Mouse (Mus musculus): ENCODE measurements around the gene Cabin1. TPM values are rescaled to one million over a fixed set of nuclear protein-coding genes. Genes with fewer than 3 reads are reported as not detected.

Gene Cabin1
- polyA plus RNA-seq, 1 experiment from 2014 or later, result 34.5 TPM

- no peak overlapping the region for H3K4me3 ChIP-seq (ENCODE audit: low read depth, low read length)
- H3K36me3 ChIP-seq (ENCODE audit: insufficient read depth, low read length), result no peaks in the 10 kb centered on the region
- H3K27ac ChIP-seq (ENCODE audit: low read length), result no peak overlapping the region
- H3K4me2 ChIP-seq (replicated peaks; ENCODE audit: low read depth, low read length), result no peak overlapping the region
- H3K9me3 ChIP-seq (ENCODE audit: low read length), result no peaks in the 10 kb centered on the region
- H3K9ac ChIP-seq (replicated peaks; ENCODE audit: low read depth), result no peak overlapping the region
- peaks cover 9% of the 10 kb centered on the region; the same call in 1 of the 2 replicates for H3K4me1 ChIP-seq (ENCODE audit: insufficient read depth, low read depth, low read length)
- WGBS, result 70% methylated on average over 9 of the region's 9 CpGs
- no peak for ATAC-seq
- H3K27me3 ChIP-seq (replicated peaks; ENCODE audit: insufficient read depth, low read length), result no peaks in the 10 kb centered on the region
- TF ChIP-seq CTCF (IDR thresholded peaks at IDR 0.05) (no peak), EP300 (IDR thresholded peaks at IDR 0.05) (no peak)
- DNase-seq (ENCODE audit: low spot score), result no peak
Measured at GRCm38 (mm10) chr10:75642436-75642835, 121.7 kb downstream of the Cabin1 start.

- no peak for TF ChIP-seq CTCF (IDR thresholded peaks at IDR 0.05)
- no peak for TF ChIP-seq EP300 (IDR thresholded peaks at IDR 0.05)
- Histone ChIP-seq H3K4me3 (ENCODE audit: low read depth, low read length) (no peak overlapping the region), H3K27me3 (replicated peaks; ENCODE audit: insufficient read depth, low read length) (no peaks in the 10 kb centered on the region), H3K9ac (replicated peaks; ENCODE audit: low read depth) (no peak overlapping the region), H3K36me3 (ENCODE audit: insufficient read depth, low read length) (no peaks in the 10 kb centered on the region), H3K9me3 (ENCODE audit: low read length) (no peaks in the 10 kb centered on the region), H3K27ac (ENCODE audit: low read length) (no peak overlapping the region), H3K4me1 (ENCODE audit: insufficient read depth, low read depth, low read length) (peaks cover 7% of the 10 kb centered on the region; the same call in 1 of the 2 replicates), H3K4me2 (replicated peaks; ENCODE audit: low read depth, low read length) (no peak overlapping the region)
- ATAC-seq (no peak), DNase-seq (ENCODE audit: low spot score) (no peak)
- WGBS, result 84% methylated on average over 7 of the region's 7 CpGs
Measured at GRCm38 (mm10) chr10:75641721-75642222, 122.4 kb downstream of the Cabin1 start.

GRCm38 (mm10) chr10:75637711-75638110 is 126.4 kb downstream of the Cabin1 start:
- TF ChIP-seq EP300 (IDR thresholded peaks at IDR 0.05) (no peak), CTCF (IDR thresholded peaks at IDR 0.05) (no peak)
- H3K4me1 ChIP-seq (ENCODE audit: insufficient read depth, low read depth, low read length), result peaks cover under 1% of the 10 kb centered on the region; the same call in 1 of the 2 replicates
- H3K36me3 ChIP-seq (ENCODE audit: insufficient read depth, low read length), result no peaks in the 10 kb centered on the region
- no peak overlapping the region for H3K4me2 ChIP-seq (replicated peaks; ENCODE audit: low read depth, low read length)
- 86% methylated on average over 10 of the region's 11 CpGs for WGBS
- H3K27ac ChIP-seq (ENCODE audit: low read length), result no peak overlapping the region
- H3K9ac ChIP-seq (replicated peaks; ENCODE audit: low read depth), result no peak overlapping the region
- no peak overlapping the region for H3K4me3 ChIP-seq (ENCODE audit: low read depth, low read length)
- H3K9me3 ChIP-seq (ENCODE audit: low read length), result no peaks in the 10 kb centered on the region
- H3K27me3 ChIP-seq (replicated peaks; ENCODE audit: insufficient read depth, low read length), result no peaks in the 10 kb centered on the region
- no peak for ATAC-seq
- DNase-seq (ENCODE audit: low spot score), result no peak

GRCm38 (mm10) chr10:75636084-75636786 is 127.9 kb downstream of the Cabin1 start:
- H3K9ac ChIP-seq (replicated peaks; ENCODE audit: low read depth), result no peak overlapping the region
- H3K4me2 ChIP-seq (replicated peaks; ENCODE audit: low read depth, low read length), result no peak overlapping the region
- H3K27me3 ChIP-seq (replicated peaks; ENCODE audit: insufficient read depth, low read length), result no peaks in the 10 kb centered on the region
- H3K36me3 ChIP-seq (ENCODE audit: insufficient read depth, low read length), result no peaks in the 10 kb centered on the region
- DNase-seq (ENCODE audit: low spot score), result no peak
- H3K27ac ChIP-seq (ENCODE audit: low read length), result no peak overlapping the region
- ATAC-seq, result no peak
- WGBS, result 88% methylated on average over 12 of the region's 12 CpGs
- no peak overlapping the region for H3K4me3 ChIP-seq (ENCODE audit: low read depth, low read length)
- H3K9me3 ChIP-seq (ENCODE audit: low read length), result no peaks in the 10 kb centered on the region
- no peaks in the 10 kb centered on the region for H3K4me1 ChIP-seq (ENCODE audit: insufficient read depth, low read depth, low read length)
- TF ChIP-seq CTCF (IDR thresholded peaks at IDR 0.05), result no peak
- TF ChIP-seq EP300 (IDR thresholded peaks at IDR 0.05), result no peak

GRCm38 (mm10) chr10:75635693-75636055 is 128.5 kb downstream of the Cabin1 start:
- 4% methylated on average over 9 of the region's 9 CpGs for WGBS
- no peak overlapping the region for H3K9ac ChIP-seq (replicated peaks; ENCODE audit: low read depth)
- TF ChIP-seq EP300 (IDR thresholded peaks at IDR 0.05) (no peak), CTCF (IDR thresholded peaks at IDR 0.05) (peak; percentile 98)
- no peak overlapping the region for H3K4me3 ChIP-seq (ENCODE audit: low read depth, low read length)
- H3K4me2 ChIP-seq (replicated peaks; ENCODE audit: low read depth, low read length), result no peak overlapping the region
- no peaks in the 10 kb centered on the region for H3K36me3 ChIP-seq (ENCODE audit: insufficient read depth, low read length)
- H3K9me3 ChIP-seq (ENCODE audit: low read length), result no peaks in the 10 kb centered on the region
- H3K27ac ChIP-seq (ENCODE audit: low read length), result no peak overlapping the region
- DNase-seq (ENCODE audit: low spot score) (peak; percentile 90), ATAC-seq (peak; percentile 31)
- H3K27me3 ChIP-seq (replicated peaks; ENCODE audit: insufficient read depth, low read length), result no peaks in the 10 kb centered on the region
- H3K4me1 ChIP-seq (ENCODE audit: insufficient read depth, low read depth, low read length), result no peaks in the 10 kb centered on the region

GRCm38 (mm10) chr10:75635019-75635692 is 129.0 kb downstream of the Cabin1 start:
- H3K4me3 ChIP-seq (ENCODE audit: low read depth, low read length), result no peak overlapping the region
- 66% methylated on average over 14 of the region's 14 CpGs for WGBS
- H3K36me3 ChIP-seq (ENCODE audit: insufficient read depth, low read length), result no peaks in the 10 kb centered on the region
- TF ChIP-seq CTCF (IDR thresholded peaks at IDR 0.05) (no peak), EP300 (IDR thresholded peaks at IDR 0.05) (no peak)
- H3K9ac ChIP-seq (replicated peaks; ENCODE audit: low read depth), result no peak overlapping the region
- H3K9me3 ChIP-seq (ENCODE audit: low read length), result no peaks in the 10 kb centered on the region
- no peak overlapping the region for H3K4me2 ChIP-seq (replicated peaks; ENCODE audit: low read depth, low read length)
- no peak overlapping the region for H3K27ac ChIP-seq (ENCODE audit: low read length)
- H3K27me3 ChIP-seq (replicated peaks; ENCODE audit: insufficient read depth, low read length), result no peaks in the 10 kb centered on the region
- no peaks in the 10 kb centered on the region for H3K4me1 ChIP-seq (ENCODE audit: insufficient read depth, low read depth, low read length)
- ATAC-seq (no peak), DNase-seq (ENCODE audit: low spot score) (no peak)
